Mouse (Mus musculus): ENCODE results near the gene Akirin1.

DNA sequence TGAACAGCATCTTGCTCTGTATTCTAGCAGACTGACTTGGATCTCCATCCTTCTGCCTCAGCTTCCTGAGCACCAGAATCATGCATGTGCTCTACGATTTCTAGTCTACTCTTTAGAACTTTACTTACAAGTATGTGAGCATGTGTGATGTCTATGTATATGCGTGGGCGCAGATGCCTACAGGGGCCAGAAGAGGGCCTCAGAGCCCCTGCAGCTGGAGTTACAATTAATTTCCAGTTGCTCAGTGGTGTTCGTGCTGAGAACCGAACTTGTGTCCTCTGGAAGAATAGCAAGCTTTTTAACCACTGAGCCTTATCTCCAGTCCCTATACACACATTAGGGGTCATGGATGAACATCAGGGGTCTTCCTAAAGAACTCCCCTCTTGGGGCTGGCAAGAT is 42.8 kb downstream of the Akirin1 start:
- TF ChIP-seq POLR2A (IDR thresholded peaks at IDR 0.05; ENCODE audit: low read depth, low read length) (no peak), EP300 (IDR thresholded peaks at IDR 0.05; ENCODE audit: low read length) (no peak)

Measured in CH12.LX (cell line).